Mouse (Mus musculus) brown adipose tissue, adult 24 weeks (tissue): ENCODE measurements around the gene Smcp. TPM values are rescaled to one million over a fixed set of nuclear protein-coding genes. Genes with fewer than 3 reads are reported as not detected.

Source experiments
- H3K27ac ChIP-seq: fragments of 200-500 bp; replicated peaks from 2 replicates; pipeline ENCODE4 v1.5.1; 2012; ENCODE audit warnings: low read depth, mild to moderate bottlenecking, low read length
- H3K4me1 ChIP-seq: fragments of 200-500 bp; 2 replicates; pipeline ENCODE4 v1.6.1; 2012; ENCODE audit warnings: low read length, mixed read lengths; ENCODE audit not compliant: control insufficient read depth, insufficient read depth, insufficient read length
- H3K4me3 ChIP-seq: fragments of 200-500 bp; 2 replicates; pipeline ENCODE4 v1.5.1; 2012; ENCODE audit warnings: low read depth, mild to moderate bottlenecking, low read length, moderate library complexity; ENCODE audit not compliant: insufficient read depth
- polyA plus RNA-seq: library from polyadenylated mRNA; stranded (reverse); fragments of >200 nt; gene quantifications from 2 replicates; pipeline ENCODE4 v1.2.4, GENCODE M21; 2012; ENCODE audit not compliant: missing spikeins, insufficient read depth, insufficient read length

Smcp gene
- polyA plus RNA-seq = not detected in 2 replicates

DNA sequence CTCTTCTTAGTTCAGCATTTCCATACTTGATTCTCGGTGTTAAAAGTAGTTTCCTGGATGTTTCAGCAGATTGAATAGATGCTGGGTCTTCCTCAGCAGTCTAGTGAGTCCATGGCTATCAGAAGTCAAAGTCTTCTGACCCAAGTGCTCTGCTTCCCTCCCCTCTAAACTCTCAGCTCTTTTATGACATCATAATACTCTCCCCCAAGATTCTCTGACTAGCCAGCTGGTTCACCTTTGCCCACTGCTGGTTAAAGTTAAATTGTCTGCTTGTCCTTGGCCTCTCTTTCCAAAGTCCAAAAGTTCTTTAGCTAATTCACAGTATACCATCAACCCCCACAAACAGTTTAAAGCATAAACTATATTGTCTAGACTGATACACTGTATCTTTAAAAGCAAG is at the start of gene Smcp:
Gene Smcp, minus strand, starts transcription at position 140 of the 400 bp plus-strand sequence.
- no peak within 1 kb of the TSS for H3K27ac ChIP-seq
- no peaks in the 10 kb centered on the region for H3K4me1 ChIP-seq
- H3K4me3 ChIP-seq = no peak within 1 kb of the TSS

DNA sequence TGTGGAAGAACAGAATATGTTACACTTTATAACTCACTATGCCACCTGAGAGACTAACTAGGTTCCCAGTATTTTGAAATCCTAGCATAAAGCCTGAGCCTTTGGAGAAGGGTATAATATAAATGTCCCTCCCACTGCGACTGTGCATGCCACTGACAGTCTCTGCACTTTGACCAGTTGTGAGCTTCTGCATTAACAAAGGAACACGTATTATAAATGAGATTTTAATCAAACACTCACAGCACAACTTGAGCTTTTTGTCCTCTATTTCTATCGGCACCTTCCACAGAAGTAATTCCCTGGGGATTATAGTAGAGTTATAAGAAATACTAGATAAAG is 49.8 kb upstream of the Smcp start:
- no peak overlapping the region for H3K27ac ChIP-seq
- H3K4me3 ChIP-seq = no peak overlapping the region
- no peaks in the 10 kb centered on the region for H3K4me1 ChIP-seq

DNA sequence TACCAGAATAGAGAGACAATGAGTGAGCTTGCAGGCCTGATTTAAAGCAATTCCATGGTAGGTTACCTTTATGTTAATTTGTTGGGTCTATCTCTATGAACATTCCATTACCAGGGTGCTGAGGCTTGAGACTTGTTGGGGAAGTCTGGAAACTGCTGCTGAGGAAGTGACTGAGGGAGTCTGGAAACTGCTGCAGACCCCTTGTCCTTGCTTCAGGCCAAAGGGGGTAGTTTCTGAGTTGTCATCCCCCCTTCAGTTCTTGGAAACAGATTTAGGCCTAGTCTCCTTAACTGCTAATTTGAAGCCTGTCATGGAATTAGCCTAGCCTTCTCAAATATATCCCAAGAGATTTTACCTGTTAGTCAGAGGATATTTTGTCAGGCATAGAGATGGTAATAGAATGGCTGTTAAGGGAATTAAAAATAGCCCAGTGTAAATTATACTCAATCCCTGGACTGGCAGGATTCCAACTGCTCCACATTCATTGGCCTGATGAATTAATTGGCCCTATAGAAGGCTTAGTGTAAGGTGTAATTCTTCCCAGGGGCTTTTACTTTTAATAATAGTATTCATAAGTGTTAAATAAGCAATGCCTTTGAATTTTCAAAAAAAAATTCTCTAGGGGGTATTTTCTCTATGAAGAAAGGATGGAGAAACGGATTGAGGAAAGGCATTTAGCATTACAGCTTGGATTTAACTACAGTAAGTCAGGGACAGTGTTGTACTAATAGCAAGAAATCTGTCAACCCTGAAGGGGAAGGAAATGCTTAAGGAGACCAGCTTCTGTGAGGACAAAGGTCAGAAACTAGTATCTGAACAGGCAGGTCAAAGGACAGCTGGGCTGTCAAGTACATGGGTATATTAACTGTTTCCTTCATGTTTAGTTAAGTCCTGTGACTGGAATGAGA is 49.2 kb upstream of the Smcp start:
- Histone ChIP-seq H3K4me1 (no peaks in the 10 kb centered on the region), H3K4me3 (no peak overlapping the region), H3K27ac (no peak overlapping the region)

DNA sequence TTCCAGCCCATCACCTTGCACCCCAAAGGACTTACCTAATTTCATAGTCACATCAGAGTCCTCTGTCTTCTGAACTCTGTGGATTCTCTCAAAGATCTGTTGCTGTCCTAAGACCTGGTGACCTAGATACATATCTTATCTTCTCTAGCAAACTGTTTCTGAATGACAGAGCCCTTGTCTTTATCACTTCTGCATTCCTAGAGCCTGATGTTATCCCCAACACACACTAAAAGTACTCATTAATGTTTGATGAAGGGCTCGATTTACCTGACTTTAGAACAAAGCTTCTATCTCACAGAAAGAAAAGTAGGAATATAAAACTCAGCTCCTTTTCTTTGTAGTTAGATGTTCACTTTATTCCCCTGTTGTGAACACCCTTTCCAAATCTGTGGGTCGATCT is 32.8 kb upstream of the Smcp start, which contains the start of gene Lce6a:
Gene Lce6a, minus strand, starts transcription at position 101 of the 400 bp plus-strand sequence.
- H3K4me1 ChIP-seq = no peaks in the 10 kb centered on the region
- no peak within 1 kb of the TSS for H3K27ac ChIP-seq
- no peak within 1 kb of the TSS for H3K4me3 ChIP-seq

DNA sequence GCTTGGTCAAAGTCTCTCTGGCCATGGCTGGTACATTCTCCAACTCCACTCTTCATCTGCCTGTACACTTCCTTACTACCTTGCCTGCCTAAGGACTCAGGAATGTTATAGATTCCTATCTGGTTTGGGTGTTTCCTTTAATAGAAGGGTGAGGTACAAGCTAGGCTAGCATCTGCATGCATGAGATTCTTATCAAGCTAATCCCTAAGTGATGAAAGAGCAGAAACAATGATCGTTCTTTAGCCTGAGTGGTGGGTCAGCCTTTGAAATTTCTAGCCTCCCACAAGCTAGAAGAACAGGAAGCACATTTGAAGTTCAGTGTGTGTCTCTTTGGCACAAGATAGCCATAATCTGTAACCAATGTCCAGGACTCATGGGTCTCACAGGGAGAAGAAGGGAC is 21.0 kb upstream of the Smcp start:
- no peak overlapping the region for H3K4me3 ChIP-seq
- H3K4me1 ChIP-seq = no peaks in the 10 kb centered on the region
- no peak overlapping the region for H3K27ac ChIP-seq

DNA sequence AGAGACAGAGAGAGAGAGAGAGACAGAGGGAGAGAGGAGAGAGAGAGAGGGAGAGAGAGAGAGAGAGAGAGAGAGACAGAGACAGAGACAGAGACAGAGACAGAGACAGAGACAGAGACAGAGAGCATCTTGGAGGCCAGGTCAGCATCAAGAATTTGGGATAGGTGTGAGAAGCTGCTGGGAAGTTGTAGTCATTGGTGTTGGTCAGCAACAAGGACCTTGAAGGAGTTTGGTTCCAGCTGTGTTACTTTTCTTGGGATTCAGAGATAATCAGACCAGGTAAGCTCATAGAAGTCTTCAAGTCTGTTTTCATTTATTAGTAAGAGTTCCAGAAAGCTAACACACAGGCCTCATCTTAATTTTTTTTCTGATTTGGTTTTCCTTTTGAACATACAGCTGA is 18.6 kb upstream of the Smcp start, which contains the start of gene 2210017I01Rik:
Gene 2210017I01Rik, minus strand, starts transcription at position 101 of the 400 bp plus-strand sequence.
- no peaks in the 10 kb centered on the region for H3K4me1 ChIP-seq
- H3K27ac ChIP-seq = no peak within 1 kb of the TSS
- H3K4me3 ChIP-seq = no peak within 1 kb of the TSS

DNA sequence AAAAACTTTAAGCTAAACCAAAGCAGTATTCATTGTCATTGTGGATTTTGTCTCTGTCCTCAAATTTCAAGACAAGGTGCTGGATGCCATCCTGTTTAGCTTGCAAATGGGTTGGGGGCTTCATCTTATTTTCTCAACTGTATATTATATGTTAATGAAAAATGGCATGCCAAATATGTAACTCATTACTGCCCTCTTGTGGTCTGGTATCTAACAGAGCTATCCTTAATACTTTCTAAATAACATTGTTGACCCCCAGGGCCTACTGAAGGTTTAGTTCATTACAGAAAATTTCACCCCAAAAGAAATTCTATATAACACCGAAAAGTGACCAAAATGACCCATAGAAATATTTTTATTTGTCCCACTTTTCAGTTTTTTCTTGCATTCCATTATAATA is 13.4 kb upstream of the Smcp start:
- H3K4me1 ChIP-seq = no peaks in the 10 kb centered on the region
- H3K4me3 ChIP-seq = no peak overlapping the region
- no peak overlapping the region for H3K27ac ChIP-seq

DNA sequence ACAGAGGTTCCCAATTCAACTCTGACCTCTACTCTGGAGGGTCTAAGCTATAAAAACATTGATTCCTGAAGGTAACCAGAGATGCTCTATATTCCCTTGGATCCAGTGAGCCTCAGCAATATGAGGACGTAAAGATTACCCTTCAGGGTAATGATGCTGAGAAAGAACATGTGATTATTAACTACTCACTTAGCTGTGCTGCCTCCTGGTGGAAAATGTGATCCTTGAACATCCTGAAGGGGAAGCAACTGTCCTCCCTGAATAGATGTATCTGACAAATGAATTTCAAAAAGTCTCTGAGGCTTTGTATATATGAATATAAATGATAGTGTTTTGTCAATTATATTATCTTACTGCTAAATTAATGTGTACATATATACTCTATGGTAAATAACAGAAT is 11.7 kb upstream of the Smcp start:
- Histone ChIP-seq H3K27ac (no peak overlapping the region), H3K4me3 (no peak overlapping the region), H3K4me1 (no peaks in the 10 kb centered on the region)

DNA sequence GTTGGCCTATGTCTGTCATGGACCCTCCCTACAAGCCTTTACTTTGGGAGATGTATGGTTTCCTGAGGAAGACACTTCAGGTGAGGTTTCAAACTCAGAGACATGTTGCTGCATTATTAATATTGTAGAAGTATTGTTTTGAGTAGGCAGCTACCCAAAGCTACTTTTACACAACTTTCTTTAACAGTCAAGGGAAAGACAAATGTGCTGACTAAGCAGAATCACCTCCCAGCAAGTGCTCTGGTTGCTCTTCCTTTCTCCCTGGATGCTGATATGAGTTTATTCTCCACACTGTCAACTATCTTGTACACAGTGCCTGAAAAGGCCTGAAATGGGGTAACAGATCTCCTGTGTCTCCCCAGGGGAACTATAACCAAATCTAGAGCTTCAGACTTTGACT is 11.2 kb upstream of the Smcp start:
- Histone ChIP-seq H3K4me1 (no peaks in the 10 kb centered on the region), H3K27ac (no peak overlapping the region), H3K4me3 (no peak overlapping the region)

DNA sequence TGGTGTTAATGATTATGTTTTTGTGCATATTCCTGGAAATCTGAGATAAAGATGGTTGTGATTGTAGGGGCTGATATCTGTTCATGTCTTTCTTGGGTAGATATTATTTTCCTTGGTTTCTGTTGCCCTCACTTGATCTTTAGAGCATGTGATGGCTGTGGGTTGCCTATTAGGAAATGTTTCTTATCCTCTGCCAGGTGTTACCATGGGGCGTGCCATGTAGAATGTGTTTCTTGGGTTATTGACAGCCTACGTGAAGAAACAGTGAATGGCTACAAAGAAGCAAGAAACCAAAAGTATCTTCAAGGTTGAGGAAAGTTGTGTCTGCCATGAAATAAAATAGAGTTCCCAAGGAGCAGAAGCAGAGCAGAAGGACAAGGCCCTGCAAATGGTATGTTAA is 9.6 kb upstream of the Smcp start:
- no peaks in the 10 kb centered on the region for H3K4me1 ChIP-seq
- no peak overlapping the region for H3K4me3 ChIP-seq
- no peak overlapping the region for H3K27ac ChIP-seq

DNA sequence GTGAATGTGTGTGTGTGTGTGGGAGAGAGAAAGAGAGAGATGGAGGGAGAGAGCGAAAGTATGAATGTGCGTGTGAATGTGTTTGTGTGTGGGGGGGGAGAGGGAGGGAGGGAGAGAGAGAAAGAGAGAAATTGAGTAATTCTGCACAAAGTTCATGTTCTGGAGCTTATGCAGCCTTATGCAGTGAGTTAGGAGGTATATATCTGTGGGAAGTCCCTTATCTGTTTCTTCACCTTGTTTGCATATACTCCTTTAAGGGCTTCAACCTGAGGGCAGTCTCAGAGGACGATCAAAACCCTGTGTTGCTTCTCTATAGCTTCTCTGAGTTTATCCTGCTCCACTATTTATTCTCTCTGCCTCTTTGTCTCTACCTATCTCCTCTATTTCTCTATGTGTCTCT is 1.6 kb downstream of the Smcp start:
- Histone ChIP-seq H3K4me3 (no peak overlapping the region), H3K4me1 (no peaks in the 10 kb centered on the region), H3K27ac (no peak overlapping the region)

DNA sequence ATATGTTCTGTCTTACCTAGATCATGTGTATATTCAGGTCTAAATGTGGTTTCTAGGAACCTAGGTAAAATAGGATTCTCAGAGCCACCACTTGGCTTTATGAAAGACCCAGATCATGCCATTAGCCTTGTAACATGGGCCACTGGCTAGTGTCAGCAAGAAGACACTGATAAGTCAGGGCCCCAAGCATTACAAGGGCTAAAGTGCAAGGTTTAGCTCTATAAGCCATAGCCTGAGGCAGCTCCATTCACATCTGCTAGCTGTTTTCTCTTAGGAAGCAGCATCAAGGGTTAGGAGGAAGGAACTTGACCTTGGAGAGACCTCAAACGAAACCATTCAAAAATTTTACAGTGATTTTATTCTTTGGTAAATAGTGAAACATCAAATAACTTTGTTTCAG is 3.7 kb downstream of the Smcp start:
- no peak overlapping the region for H3K4me3 ChIP-seq
- H3K27ac ChIP-seq = no peak overlapping the region
- H3K4me1 ChIP-seq = no peaks in the 10 kb centered on the region

DNA sequence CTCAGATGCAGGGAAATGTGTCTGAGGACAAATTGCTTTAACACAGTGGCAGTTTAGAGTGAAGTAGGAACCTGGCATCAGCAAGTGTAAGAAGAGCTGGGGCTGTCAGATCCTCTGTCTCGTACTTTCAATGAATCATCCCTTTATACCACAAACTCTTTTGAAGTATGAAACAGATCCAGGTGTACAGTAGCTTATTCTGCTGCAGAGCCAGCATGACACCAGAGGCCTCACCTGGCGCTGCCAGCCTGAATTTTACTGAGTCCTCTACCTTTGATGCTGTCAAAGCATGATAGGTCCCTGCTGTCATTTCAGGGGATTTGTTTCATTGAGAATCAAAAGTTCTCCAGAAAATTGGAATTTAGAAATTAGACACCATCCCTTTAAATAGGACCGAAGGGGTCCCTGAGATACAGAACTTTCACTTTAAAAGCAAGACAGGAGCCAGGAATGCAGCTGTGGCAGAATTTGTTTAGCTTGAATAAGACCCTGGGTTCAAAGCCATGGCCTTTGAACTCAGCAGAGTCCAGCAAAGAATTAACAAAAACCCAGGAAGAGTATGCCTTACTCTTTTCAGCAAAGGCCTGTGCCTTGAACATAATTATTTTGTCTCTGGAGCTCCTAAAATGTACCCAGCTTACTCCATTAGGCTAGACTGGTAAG is 5.5 kb downstream of the Smcp start:
- H3K27ac ChIP-seq = no peak overlapping the region
- H3K4me3 ChIP-seq = no peak overlapping the region

DNA sequence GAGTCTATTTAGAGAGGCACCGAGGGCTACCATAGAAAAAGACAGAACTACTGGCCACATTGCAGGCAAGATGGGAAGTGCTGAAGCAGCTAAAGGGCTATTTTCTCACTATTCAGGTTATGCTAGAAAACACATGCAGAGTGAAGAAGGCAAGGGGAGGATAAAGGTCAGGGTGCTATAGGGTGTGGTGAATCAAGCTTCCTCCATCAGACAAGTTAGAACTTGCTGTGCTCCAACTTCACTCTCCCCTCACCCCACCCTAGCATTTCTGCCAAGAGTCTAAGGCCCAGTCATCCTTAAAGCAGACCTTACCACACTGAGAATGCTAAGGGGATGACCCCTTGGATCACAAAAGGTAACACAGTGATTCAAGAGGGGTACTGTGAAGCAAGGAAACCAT is 9.3 kb downstream of the Smcp start:
- H3K27ac ChIP-seq = no peak overlapping the region
- no peak overlapping the region for H3K4me3 ChIP-seq
- no peaks in the 10 kb centered on the region for H3K4me1 ChIP-seq

More for the DNA sequence above, 5.5 kb downstream of the Smcp start:
- no peaks in the 10 kb centered on the region for H3K4me1 ChIP-seq

DNA sequence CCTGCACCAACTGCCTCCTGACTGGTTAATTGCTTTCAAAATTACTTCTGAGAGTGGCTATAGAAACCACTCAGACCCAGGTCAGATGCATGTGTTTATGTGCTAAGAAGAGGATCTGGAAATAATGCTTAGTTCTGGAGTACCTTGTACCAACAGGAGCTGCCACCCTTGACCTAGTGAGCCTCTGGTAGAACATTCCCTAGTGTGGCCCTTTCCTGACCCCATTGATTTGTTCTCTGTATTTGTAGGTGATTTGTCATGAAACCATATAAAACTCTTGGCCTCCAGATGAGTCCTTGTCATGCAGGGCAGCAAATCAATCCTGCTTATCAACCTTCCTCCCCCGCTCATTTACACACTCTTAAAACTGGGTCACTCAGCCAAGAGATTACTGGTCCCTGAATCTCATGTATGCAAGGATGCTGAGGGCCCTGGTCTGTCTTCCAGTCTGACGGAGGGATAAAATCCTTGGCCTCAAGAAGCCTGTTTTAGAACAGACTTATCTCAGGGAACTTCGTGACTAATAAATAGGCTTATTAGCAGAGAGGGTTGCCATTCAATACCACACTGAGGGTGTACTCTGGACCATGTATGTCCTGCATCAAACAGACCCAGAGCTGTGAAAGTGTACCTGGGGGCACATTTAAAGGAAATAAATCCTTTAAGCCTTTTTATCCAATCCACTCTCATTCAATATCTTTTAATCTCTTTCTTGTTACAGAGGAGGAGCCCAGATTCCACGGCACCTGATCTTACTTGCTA is 10.0 kb downstream of the Smcp start:
- no peak overlapping the region for H3K27ac ChIP-seq
- H3K4me1 ChIP-seq = no peaks in the 10 kb centered on the region
- no peak overlapping the region for H3K4me3 ChIP-seq
